In genomic region chr9:16499621-16500381, GRCm38 (mm10) we compare ENCODE assay signal across 8 mouse cellular contexts. TPM values are rescaled to one million over a fixed set of nuclear protein-coding genes. Genes with fewer than 3 reads are reported as not detected.
A peak's percentile ranks its signal among the peaks of the same experiment; 100 is the strongest.
DNase-seq lines count a peak whose midpoint lies in the region; ATAC-seq and TF ChIP-seq lines count a peak whose summit lies in the region.

No protein-coding gene starts in this region.

- intact Hi-C loops in left cerebral cortex, postnatal 14 days (cut with DNase I), result loop anchor here (10.0 kb wide), 2 partner anchors 195 to 385 kb away; no protein-coding TSS in a partner anchor

- under 1% methylated on average over 35 of the region's 35 CpGs for WGBS in forebrain, embryonic 12.5 days
- under 1% methylated on average over 35 of the region's 35 CpGs for WGBS in hindbrain, embryonic 12.5 days
- under 1% methylated on average over 35 of the region's 35 CpGs for WGBS in stomach, embryonic 15.5 days

- DNase-seq in ES-E14 (ENCODE audit: low read depth, low spot score), result peak; percentile 15
- DNase-seq in adrenal gland, postnatal 36 days, result peak; percentile 48 to 68
- peak; percentile 55 to 67 for DNase-seq in left cerebral cortex, postnatal 14 days (ENCODE audit: low spot score in 2 of 2)
- peak; percentile 76 for DNase-seq in mesoderm, embryonic 11.5 days (ENCODE audit: low read depth, low spot score)
- DNase-seq in c-Kit-positive CD71-positive TER-119-positive erythroid progenitor cells, embryonic 14.5 days (ENCODE audit: low spot score), result no peak

- H3K27ac ChIP-seq in ES-E14 (ENCODE audit: insufficient read depth, low read depth, low read length, poor library complexity, severe bottlenecking), result no peak overlapping the region
- H3K27ac ChIP-seq in forebrain, embryonic 12.5 days, result peak overlapping the region; percentile 92
- H3K27ac ChIP-seq in hindbrain, embryonic 12.5 days, result peak overlapping the region; percentile 94
- 0 out of 2 replicates have a peak overlapping the region, but pooled peaks have one; percentile 31 for H3K27ac ChIP-seq in stomach, embryonic 15.5 days

- H3K4me2 ChIP-seq in forebrain, embryonic 12.5 days, result peak overlapping the region; percentile 81
- H3K4me2 ChIP-seq in hindbrain, embryonic 12.5 days (replicated peaks), result peak overlapping the region; percentile 71
- peak overlapping the region; percentile 95 for H3K4me2 ChIP-seq in stomach, embryonic 15.5 days

- peak overlapping the region; percentile 65; the same call in 1 of the 2 replicates for H3K9ac ChIP-seq in ES-E14 (ENCODE audit: insufficient read depth, low read depth, low read length, poor library complexity, severe bottlenecking)
- H3K9ac ChIP-seq in forebrain, embryonic 12.5 days, result peak overlapping the region; percentile 77
- peak overlapping the region; percentile 72 for H3K9ac ChIP-seq in hindbrain, embryonic 12.5 days
- H3K9ac ChIP-seq in stomach, embryonic 15.5 days, result peak overlapping the region; percentile 6; the same call in 1 of the 2 replicates

- in situ Hi-C loops in ES-E14 (cut with MboI; ENCODE audit: low sequenced_read_pairs in 2 of 2, unreplicated experiment in 2 of 2), result no loop called here

- H3K4me3 ChIP-seq in ES-E14 (ENCODE audit: insufficient read depth in 1 of 2, low read depth in 1 of 2, low read length in 2 of 2, poor library complexity in 1 of 2, severe bottlenecking in 1 of 2), result peak overlapping the region; percentile 24 to 65; a peak in 3 of 4 replicates
- peak overlapping the region; percentile 68 for H3K4me3 ChIP-seq in forebrain, embryonic 12.5 days (replicated peaks)
- H3K4me3 ChIP-seq in hindbrain, embryonic 12.5 days, result peak overlapping the region; percentile 68
- peak overlapping the region; percentile 55 for H3K4me3 ChIP-seq in stomach, embryonic 15.5 days (replicated peaks)

- ATAC-seq in forebrain, embryonic 12.5 days (ENCODE audit: low FRiP score), result peak; percentile 45
- peak; percentile 57 for ATAC-seq in hindbrain, embryonic 12.5 days (ENCODE audit: low FRiP score)
- peak; percentile 21; the same call in 1 of the 2 replicates for ATAC-seq in stomach, embryonic 15.5 days (ENCODE audit: insufficient read depth, low FRiP score, low read depth)

- H3K9me3 ChIP-seq in ES-E14 (ENCODE audit: control insufficient read depth, insufficient read depth, low read depth, low read length), result no peaks in the 10 kb centered on the region
- no peaks in the 10 kb centered on the region for H3K9me3 ChIP-seq in forebrain, embryonic 12.5 days
- no peaks in the 10 kb centered on the region for H3K9me3 ChIP-seq in hindbrain, embryonic 12.5 days (replicated peaks)
- no peaks in the 10 kb centered on the region for H3K9me3 ChIP-seq in stomach, embryonic 15.5 days

- peaks cover 0 to 3% of the 10 kb centered on the region in 2 experiments; a peak in 2 of 4 replicates for H3K4me1 ChIP-seq in ES-E14 (ENCODE audit: control insufficient read depth in 2 of 2, insufficient read depth in 2 of 2, low read length in 2 of 2, poor library complexity in 1 of 2)
- H3K4me1 ChIP-seq in forebrain, embryonic 12.5 days, result peaks cover 23% of the 10 kb centered on the region
- peaks cover 23% of the 10 kb centered on the region for H3K4me1 ChIP-seq in hindbrain, embryonic 12.5 days
- peaks cover 13% of the 10 kb centered on the region; the same call in 1 of the 2 replicates for H3K4me1 ChIP-seq in stomach, embryonic 15.5 days

- H3K36me3 ChIP-seq in ES-E14 (ENCODE audit: control insufficient read depth, insufficient read depth, low read length, poor library complexity, severe bottlenecking), result no peaks in the 10 kb centered on the region
- no peaks in the 10 kb centered on the region for H3K36me3 ChIP-seq in forebrain, embryonic 12.5 days (replicated peaks)
- no peaks in the 10 kb centered on the region for H3K36me3 ChIP-seq in hindbrain, embryonic 12.5 days
- no peaks in the 10 kb centered on the region for H3K36me3 ChIP-seq in stomach, embryonic 15.5 days

- H3K27me3 ChIP-seq in forebrain, embryonic 12.5 days, result peaks cover 10% of the 10 kb centered on the region; the same call in 1 of the 2 replicates
- no peaks in the 10 kb centered on the region for H3K27me3 ChIP-seq in hindbrain, embryonic 12.5 days
- peaks cover 19% of the 10 kb centered on the region for H3K27me3 ChIP-seq in stomach, embryonic 15.5 days (replicated peaks)

TF ChIP-seq in ES-E14, 5 proteins besides CTCF, POLR2A, EP300 and RAD21:
- TF ChIP-seq CHD2 (IDR thresholded peaks at IDR 0.05; ENCODE audit: low read depth, low read length), result no peak
- TF ChIP-seq ZC3H11A (IDR thresholded peaks at IDR 0.05; ENCODE audit: borderline replicate concordance, low read depth, low read length), result no peak
- TF ChIP-seq MAFK (IDR thresholded peaks at IDR 0.05; ENCODE audit: insufficient read depth, low read depth, low read length), result no peak
- TF ChIP-seq ZNF384 (IDR thresholded peaks at IDR 0.05; ENCODE audit: low read depth, low read length), result peak; percentile 61
- TF ChIP-seq HCFC1 (IDR thresholded peaks at IDR 0.05; ENCODE audit: borderline replicate concordance, insufficient read depth, low read length), result no peak

RNA-seq across cellular contexts. Expression of gene Fat3, which starts 1.3 kb away (rescaled TPM):
- 0.42 and 0.58 TPM in 2 replicates for total RNA-seq in ES-E14 (2012; rRNA removed)
- total RNA-seq in adrenal gland, postnatal 36 days (2021), result 1 to 10 TPM; 3.2 to 5.0 TPM
- polyA plus RNA-seq in forebrain, embryonic 12.5 days (2016; fragmentation: Nextera tagmentation; extraction: Ambion mirVana), result 13.0 and 13.6 TPM in 2 replicates
- polyA plus RNA-seq in hindbrain, embryonic 12.5 days (2016; fragmentation: Nextera tagmentation; extraction: Ambion mirVana), result 11.6 and 12.2 TPM in 2 replicates
- 10 to 100 TPM; 61.3 to 69.1 TPM for total RNA-seq in left cerebral cortex, postnatal 14 days (2021)
- 1.1 and 1.2 TPM in 2 replicates for polyA plus RNA-seq in stomach, embryonic 15.5 days (2015; fragmentation: Nextera tagmentation; extraction: Ambion mirVana)

Comparison
In these comparisons a context has a peak if more than half of its experiments do, and no peak if none do; other contexts are left out.
1. H3K9ac ChIP-seq: peak in every context shown above with its lines; median percentile 77 in forebrain, embryonic 12.5 days; 72 in hindbrain, embryonic 12.5 days; 65 in ES-E14; 6 in stomach, embryonic 15.5 days.
2. RNA of gene Fat3, which starts 1.3 kb away (total RNA-seq): 61.3 to 69.1 TPM in left cerebral cortex, postnatal 14 days; 3.2 to 5.0 TPM in adrenal gland, postnatal 36 days and 0.42 to 0.58 TPM in ES-E14; every median in the first group is over 10 times any median in the second.
3. Peak in every context shown above with its lines, with median percentiles within 50 percentile points of each other: H3K4me3 ChIP-seq, ATAC-seq and H3K4me2 ChIP-seq.